Mouse (Mus musculus) embryo, embryonic 11 days (tissue): Measurements from ENCODE around the gene Commd1.

Experiments used
- DNase-seq: peaks from one replicate; pipeline ENCODE4 v3.0.0-alpha.2; 2015

Gene Commd1

DNA sequence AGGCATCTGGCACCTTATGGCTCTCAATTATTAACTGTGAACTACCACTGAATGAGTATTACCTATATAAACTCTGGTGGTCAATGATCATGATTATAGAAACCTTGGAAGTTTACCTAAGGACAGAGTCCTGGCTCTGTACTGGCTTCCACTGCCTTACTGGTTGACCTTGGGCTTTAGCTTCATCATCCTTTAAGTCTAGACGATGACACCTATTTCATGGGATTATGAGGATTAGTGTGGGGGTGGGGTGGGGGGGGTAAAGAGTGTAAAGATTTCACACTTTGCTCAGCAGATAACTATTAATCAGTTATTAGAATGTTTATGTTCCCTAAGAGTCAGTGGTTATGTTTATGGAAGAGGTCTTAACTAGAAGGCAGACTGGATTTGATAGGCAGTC, 7.6 kb upstream of the Commd1 start:
- DNase-seq: no peak

- peak; percentile 80 for DNase-seq
These were observed 5.2 kb upstream of the Commd1 start for GRCm38 (mm10) chr11:22987357-22987756.

GRCm38 (mm10) chr11:22985510-22985909, 3.3 kb upstream of the Commd1 start:
- DNase-seq: no peak

- DNase-seq: no peak
These were observed 664 bp upstream of the Commd1 start for GRCm38 (mm10) chr11:22982846-22983245.

DNA sequence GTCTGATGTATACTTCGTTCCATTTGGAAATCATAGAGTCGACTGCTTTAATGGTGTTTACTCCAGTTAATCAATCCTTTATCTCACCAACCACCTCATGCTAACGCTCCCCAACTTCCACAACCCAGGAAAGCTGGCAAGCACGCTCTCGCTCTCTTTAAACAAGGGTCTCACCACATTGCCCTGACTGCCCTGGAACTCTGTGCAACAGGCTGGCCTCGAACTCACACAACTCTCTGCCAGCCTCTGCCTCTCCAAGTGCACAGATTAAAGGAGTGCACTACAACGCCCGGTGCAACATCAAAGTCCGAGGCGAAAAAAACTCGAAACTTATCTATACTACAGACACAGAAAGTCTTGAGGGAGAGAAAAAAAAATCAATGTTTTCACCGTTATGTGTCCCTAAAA, 635 bp downstream of the Commd1 start:
- DNase-seq: no peak

- DNase-seq: no peak
These were observed 1.1 kb downstream of the Commd1 start for GRCm38 (mm10) chr11:22981041-22981440.

DNA sequence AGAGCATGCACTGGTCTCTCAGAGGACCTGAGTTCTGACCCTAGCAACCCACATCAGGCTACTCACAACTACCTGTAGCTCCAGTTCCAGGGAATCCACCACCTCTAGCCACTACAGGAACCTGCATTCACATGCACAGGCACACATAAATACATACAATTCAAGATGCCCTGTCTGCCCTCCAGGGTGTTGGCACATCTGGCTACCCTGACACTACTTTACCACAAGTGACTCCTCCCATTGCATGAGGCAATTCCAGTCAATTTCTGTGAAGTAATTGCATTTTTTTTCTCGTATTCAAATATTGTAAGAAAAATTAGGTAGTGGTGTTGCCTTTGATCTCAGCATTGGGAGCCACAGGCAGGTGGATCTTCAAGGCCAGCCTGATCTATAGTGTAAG, 3.0 kb downstream of the Commd1 start:
- no peak for DNase-seq

DNA sequence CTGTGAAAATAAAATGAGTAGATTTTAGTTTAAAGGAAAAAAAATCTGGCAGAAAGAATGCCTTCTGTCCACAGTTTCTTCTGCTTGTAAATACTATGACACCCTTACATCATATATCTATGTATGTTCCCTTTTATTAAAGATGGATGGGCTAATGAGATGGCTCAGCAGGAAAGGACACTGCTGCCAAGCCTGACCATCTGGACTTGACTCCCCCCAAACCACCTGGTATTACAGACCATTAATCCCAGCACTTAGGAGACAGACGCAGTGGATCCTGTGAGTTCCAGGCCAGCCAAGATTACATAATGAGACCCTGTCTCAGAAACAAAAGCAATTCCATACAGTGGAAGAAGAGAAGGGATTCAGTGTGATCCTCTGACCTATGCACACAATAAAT, 3.5 kb downstream of the Commd1 start:
- DNase-seq: no peak

DNA sequence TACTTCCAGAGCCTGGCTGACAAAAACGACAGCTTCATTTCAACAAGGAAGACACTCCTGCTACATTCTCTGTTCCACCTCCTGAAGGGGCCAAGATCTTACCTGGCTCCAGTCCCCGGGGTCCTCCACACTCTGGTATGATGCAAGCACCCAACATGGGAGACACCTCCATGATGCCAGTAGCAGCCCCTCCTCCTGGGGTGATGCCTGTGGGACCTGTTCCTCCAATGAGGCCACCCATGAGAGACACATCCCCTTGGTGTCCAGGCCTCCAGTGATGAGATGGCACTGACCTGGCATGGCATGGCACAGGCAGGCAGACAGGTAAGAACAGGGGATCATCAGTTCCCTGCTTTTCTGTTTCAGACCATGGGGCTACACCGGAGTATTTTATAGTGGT, 4.0 kb downstream of the Commd1 start:
- DNase-seq: no peak

GRCm38 (mm10) chr11:22973599-22973998, 8.6 kb downstream of the Commd1 start:
- no peak for DNase-seq

DNA sequence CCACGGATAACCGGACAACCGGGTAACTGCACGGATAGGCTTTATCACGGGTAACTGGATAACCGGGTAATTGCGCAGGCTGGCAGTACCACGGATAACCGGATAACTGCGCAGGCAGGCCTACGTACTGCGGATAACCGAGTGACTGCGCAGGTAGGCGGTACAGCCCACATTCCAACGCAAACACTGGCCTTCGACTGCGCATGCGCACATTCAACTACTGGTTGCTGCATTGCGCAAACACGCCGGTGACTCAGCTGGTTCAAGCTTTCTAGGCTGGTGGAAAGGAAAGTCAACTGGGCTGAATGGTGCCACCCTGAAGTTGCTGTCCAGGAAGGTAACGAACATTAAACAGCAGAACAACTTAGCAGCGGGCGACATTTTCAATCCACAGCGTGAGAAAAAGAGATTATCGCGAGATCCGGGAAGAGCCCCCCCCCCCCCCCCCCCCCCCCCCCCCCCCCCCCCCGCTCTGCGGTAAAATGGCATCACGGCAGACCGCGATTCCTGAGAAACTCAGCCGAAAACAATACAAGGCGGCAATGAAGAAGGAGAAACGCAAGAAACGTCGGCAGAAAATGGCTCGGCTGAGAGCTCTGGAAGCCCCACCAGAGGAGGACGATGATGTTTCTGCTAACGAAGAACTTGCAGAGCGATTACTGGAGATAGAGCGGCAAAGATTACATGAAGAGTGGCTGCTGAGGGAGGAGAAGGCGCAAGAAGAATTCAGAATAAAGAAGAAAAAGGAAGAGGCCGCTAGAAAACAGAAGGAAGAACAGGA, 9.2 kb downstream of the Commd1 start:
- peak; percentile 78 for DNase-seq

DNA sequence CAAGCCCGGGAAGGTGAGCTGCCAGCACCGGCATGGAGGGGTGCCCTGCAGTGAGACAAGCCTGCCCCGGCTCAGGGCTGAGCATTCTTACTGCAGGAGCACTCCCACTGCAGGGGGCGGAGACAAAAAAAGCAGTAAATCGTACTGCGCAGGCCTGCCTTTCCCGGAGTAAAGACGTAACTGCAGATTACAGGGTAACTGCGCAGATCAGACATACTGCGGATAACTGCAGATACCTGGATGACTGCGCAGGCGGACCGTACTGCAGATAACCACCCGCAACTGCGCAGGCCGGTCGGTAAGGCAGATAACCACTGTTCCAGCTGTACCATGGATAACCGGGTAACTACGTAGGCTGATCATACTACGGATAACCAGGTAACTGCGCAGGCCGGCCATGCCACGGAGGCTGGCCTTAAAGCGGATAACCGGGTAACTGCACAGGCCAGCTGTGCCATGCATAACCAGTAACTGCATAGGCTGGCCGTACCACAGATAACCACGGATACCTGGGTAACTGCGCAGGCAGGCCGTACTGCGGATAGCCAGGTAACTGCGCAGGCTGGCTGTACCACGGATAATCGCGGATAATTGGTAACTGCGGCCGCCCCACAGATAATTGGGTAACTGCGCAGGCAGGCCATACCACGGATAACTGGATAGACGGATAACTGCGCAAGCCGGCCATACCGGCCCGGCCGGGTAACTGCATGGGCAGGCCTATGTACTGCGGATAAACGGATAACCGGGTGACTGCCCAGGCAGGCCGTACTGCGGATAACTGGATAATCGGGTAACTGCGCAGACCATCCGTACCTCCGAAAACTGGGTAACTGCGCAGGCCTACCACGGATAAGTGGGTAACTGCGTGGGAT, 10.1 kb downstream of the Commd1 start, which contains the start of gene Zrsr1:
TSS of gene Zrsr1 (plus strand) at position 171 of the 875 bp plus-strand sequence.
- peak; percentile 76 for DNase-seq

DNA sequence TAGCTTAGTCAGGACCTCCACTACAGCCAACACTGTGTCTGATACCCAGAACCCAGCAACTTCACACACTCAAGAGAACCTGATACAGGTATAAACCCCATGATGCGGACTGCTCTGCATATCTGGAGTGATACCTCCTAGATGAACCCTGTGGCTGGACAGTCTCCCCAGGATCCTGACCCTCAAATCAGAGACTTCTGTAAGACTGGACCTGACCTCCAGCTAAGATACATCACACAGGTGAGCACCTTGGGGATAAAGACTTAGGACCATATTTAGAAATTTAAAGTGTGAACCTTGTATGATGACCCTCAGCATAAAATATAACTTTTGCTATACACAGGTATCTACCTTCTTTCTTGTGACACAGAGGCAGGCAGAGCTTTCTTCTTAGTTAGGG, 11.6 kb downstream of the Commd1 start:
- DNase-seq: no peak

DNA sequence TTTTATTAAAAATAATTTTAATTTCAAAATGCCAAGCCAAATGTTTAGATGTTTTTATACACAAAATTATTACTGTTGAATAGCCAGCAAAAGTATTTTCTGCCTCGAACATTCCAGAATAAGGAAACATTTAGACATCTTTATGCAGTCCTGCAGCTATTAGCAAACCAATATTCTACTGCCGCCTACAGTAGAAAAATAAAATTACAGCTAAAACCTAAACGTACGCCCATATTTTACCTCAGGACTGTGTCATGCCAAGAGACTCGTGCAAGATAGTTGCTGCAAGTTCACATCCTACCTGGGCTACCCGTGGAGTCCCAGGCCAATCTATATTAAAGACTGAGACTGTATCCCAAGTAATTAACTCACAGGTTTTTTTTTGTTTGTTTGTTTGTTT, 12.7 kb downstream of the Commd1 start:
- no peak for DNase-seq

- no peak for DNase-seq
These were observed 16.7 kb downstream of the Commd1 start for GRCm38 (mm10) chr11:22965503-22965902.

- no peak for DNase-seq
These were observed 17.8 kb downstream of the Commd1 start for GRCm38 (mm10) chr11:22964401-22964800.

GRCm38 (mm10) chr11:22962101-22962500, 20.1 kb downstream of the Commd1 start:
- DNase-seq: no peak

DNA sequence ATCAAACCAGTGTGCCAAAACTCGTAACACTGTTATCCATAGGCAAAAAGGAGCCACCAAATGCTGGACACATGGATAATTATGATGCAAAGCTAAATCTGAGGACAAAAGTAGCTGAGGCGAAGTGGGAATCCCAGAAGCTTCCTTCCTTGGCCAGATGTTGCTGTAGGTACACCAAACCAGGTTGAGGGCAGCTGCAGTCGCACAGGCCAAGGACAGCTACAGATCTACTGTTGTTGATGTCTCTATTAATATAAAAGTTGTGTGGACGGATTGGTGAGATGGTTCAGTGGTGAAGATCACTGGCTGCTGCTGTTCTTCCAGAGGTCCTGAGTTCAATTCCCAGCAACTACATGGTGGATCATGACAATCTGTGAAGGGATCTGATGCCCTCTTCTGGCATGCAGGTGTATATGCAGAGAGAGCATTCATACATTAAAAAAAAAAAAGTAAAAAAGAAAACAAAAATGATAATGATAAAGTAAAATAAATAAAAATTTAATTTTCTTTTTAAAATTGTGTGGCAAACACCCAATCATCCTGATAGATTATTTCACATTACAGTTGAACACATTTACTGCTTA, 24.3 kb downstream of the Commd1 start:
- no peak for DNase-seq

DNA sequence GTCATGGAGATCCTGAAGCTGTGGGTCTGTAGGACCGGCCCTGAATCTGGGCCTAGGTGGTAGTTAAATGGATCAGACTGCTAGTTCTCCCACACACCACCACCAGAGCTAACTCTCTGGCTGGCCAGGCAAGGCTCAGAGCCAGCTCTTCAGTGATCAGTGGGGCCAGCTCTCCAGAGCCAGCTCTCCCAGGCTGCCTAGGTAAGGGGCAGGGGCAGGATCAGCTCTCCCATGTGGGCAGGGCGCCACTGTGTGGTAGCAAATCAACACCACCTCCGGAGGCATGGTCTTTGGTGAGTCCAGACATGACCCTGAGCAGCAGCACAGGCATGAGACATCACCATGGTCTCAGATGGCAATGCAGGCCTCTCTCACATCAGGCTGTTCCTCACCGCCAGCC, 25.4 kb downstream of the Commd1 start:
- peak; percentile 34 for DNase-seq

- no peak for DNase-seq
These were observed 25.8 kb downstream of the Commd1 start for GRCm38 (mm10) chr11:22956346-22956745.

DNA sequence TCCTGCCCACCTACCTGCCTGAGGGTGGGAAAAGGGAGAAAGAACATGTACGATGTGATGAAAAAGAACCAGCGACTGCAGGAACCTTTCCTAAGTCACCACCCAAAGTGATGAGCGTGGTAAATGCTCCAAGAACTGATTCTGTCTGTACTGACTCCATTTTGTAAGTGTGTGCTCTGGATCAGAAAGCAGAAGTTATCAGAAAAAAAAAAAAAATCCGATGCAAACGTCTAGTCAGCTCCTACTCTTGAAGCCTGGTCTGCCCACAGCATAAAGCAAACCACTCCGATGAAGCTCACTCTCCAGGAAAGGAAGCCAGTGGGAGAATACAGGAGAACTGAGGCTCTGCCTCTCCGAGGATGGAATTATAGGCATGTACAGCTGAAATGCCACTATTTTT, 29.5 kb downstream of the Commd1 start:
- no peak for DNase-seq

DNA sequence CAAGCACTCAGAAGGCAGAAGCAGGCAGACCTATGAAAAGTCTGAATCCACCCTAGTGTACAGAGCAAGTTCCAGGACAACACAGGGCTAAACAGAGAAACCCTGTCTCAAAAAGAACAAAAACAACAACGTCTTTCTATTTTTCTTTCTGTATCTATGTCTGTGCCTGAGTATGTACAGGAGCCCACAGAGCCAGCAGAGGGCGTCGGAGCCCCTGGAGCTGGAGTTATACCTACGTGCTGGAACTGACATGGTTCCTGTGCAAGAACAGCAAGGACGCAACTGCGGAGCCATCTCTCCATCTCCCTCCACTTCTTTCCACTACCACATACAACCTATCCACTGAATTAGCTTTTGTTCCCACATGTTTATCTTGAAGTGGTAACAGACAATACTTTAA, 32.1 kb downstream of the Commd1 start:
- no peak for DNase-seq

GRCm38 (mm10) chr11:22949101-22949500, 33.1 kb downstream of the Commd1 start:
- DNase-seq: no peak

DNA sequence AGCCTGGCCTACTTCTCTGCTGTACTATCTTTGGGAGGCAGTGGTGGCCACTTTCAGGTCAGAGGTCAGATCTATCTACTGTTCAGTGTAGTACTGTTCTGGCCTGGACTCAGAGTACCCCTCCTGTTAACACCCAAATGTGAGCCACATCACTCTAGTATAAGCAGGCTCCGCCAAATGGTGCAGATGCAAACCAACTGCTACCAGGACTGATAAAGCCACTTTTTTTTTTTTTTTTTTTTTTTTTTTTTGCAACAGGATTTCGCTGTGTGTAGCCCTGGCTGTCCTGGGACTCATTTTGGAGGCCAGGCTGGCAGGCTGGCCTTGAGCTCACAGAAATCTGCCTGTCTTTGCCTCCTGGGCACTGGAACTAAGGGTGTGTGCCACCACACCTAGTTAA, 43.2 kb downstream of the Commd1 start:
- no peak for DNase-seq
